Mouse (Mus musculus): ENCODE measurements around the gene Ugt1a7c. TPM values are rescaled to one million over a fixed set of nuclear protein-coding genes. Genes with fewer than 3 reads are reported as not detected.
"Not testable (repeated sequence)": the region's sequence is repeated elsewhere in the genome, so short reads cannot be mapped to it uniquely, and the experiment has no call there.

Gene Ugt1a7c
- polyA plus RNA-seq, 1 experiment from 2014 or later = 3.0 TPM

GRCm38 (mm10) chr1:88217576-88217975 is 122.7 kb downstream of the Ugt1a7c start:
- no peak overlapping the region for H3K9ac ChIP-seq (replicated peaks; ENCODE audit: low read depth, low read length)
- H3K27me3 ChIP-seq (ENCODE audit: control insufficient read depth, insufficient read depth, low read length) = no peaks in the 10 kb centered on the region
- H3K27ac ChIP-seq (ENCODE audit: low read length) = no peak overlapping the region
- no peak overlapping the region for H3K4me3 ChIP-seq (ENCODE audit: low read depth, low read length)
- 42% methylated on average over 3 of the region's 3 CpGs for WGBS
- no peaks in the 10 kb centered on the region for H3K4me1 ChIP-seq (ENCODE audit: control insufficient read depth, insufficient read depth, low read length)
- H3K36me3 ChIP-seq (ENCODE audit: control insufficient read depth, insufficient read depth, low read length) = no peaks in the 10 kb centered on the region
- H3K4me2 ChIP-seq (replicated peaks; ENCODE audit: low read depth, low read length) = no peak overlapping the region
- no peak for ATAC-seq (ENCODE audit: insufficient number of reproducible peaks, insufficient read depth, low FRiP score, low read depth)
- H3K9me3 ChIP-seq (ENCODE audit: control insufficient read depth, low read depth, low read length) = peaks cover 51% of the 10 kb centered on the region

- no peak for ATAC-seq (ENCODE audit: insufficient number of reproducible peaks, insufficient read depth, low FRiP score, low read depth)
- no peak overlapping the region for H3K4me2 ChIP-seq (replicated peaks; ENCODE audit: low read depth, low read length)
- WGBS = 75% methylated on average over 9 of the region's 9 CpGs
Observed at GRCm38 (mm10) chr1:88218051-88218450, 123.2 kb downstream of the Ugt1a7c start.

GRCm38 (mm10) chr1:88218591-88218990 is 123.7 kb downstream of the Ugt1a7c start:
- H3K9me3 ChIP-seq (ENCODE audit: control insufficient read depth, low read depth, low read length) = peaks cover 41% of the 10 kb centered on the region
- H3K9ac ChIP-seq (replicated peaks; ENCODE audit: low read depth, low read length) = no peak overlapping the region
- no peaks in the 10 kb centered on the region for H3K27me3 ChIP-seq (ENCODE audit: control insufficient read depth, insufficient read depth, low read length)
- H3K4me1 ChIP-seq (ENCODE audit: control insufficient read depth, insufficient read depth, low read length) = no peaks in the 10 kb centered on the region
- H3K36me3 ChIP-seq (ENCODE audit: control insufficient read depth, insufficient read depth, low read length) = no peaks in the 10 kb centered on the region
- 49% methylated on average over 4 of the region's 4 CpGs for WGBS
- no peak overlapping the region for H3K4me2 ChIP-seq (replicated peaks; ENCODE audit: low read depth, low read length)
- no peak overlapping the region for H3K4me3 ChIP-seq (ENCODE audit: low read depth, low read length)
- H3K27ac ChIP-seq (ENCODE audit: low read length) = no peak overlapping the region
- ATAC-seq (ENCODE audit: insufficient number of reproducible peaks, insufficient read depth, low FRiP score, low read depth) = no peak

More at GRCm38 (mm10) chr1:88218051-88218450, 123.2 kb downstream of the Ugt1a7c start:
- Histone ChIP-seq H3K27me3 (ENCODE audit: control insufficient read depth, insufficient read depth, low read length) (no peaks in the 10 kb centered on the region), H3K4me1 (ENCODE audit: control insufficient read depth, insufficient read depth, low read length) (no peaks in the 10 kb centered on the region), H3K27ac (ENCODE audit: low read length) (no peak overlapping the region), H3K9me3 (ENCODE audit: control insufficient read depth, low read depth, low read length) (peaks cover 46% of the 10 kb centered on the region), H3K36me3 (ENCODE audit: control insufficient read depth, insufficient read depth, low read length) (no peaks in the 10 kb centered on the region), H3K9ac (replicated peaks; ENCODE audit: low read depth, low read length) (no peak overlapping the region), H3K4me3 (ENCODE audit: low read depth, low read length) (no peak overlapping the region)

GRCm38 (mm10) chr1:88219054-88219453 is 124.2 kb downstream of the Ugt1a7c start:
- H3K27me3 ChIP-seq (ENCODE audit: control insufficient read depth, insufficient read depth, low read length) = no peaks in the 10 kb centered on the region
- WGBS = 21% methylated on average over 1 of the region's 1 CpGs
- H3K4me1 ChIP-seq (ENCODE audit: control insufficient read depth, insufficient read depth, low read length) = no peaks in the 10 kb centered on the region
- no peak overlapping the region for H3K9ac ChIP-seq (replicated peaks; ENCODE audit: low read depth, low read length)
- ATAC-seq (ENCODE audit: insufficient number of reproducible peaks, insufficient read depth, low FRiP score, low read depth) = no peak
- H3K36me3 ChIP-seq (ENCODE audit: control insufficient read depth, insufficient read depth, low read length) = no peaks in the 10 kb centered on the region
- no peak overlapping the region for H3K4me3 ChIP-seq (ENCODE audit: low read depth, low read length)
- no peak overlapping the region for H3K4me2 ChIP-seq (replicated peaks; ENCODE audit: low read depth, low read length)
- H3K9me3 ChIP-seq (ENCODE audit: control insufficient read depth, low read depth, low read length) = peaks cover 36% of the 10 kb centered on the region
- H3K27ac ChIP-seq (ENCODE audit: low read length) = no peak overlapping the region

- no peak for ATAC-seq (ENCODE audit: insufficient number of reproducible peaks, insufficient read depth, low FRiP score, low read depth)
- no peak overlapping the region for H3K9ac ChIP-seq (replicated peaks; ENCODE audit: low read depth, low read length)
- no peak overlapping the region for H3K4me2 ChIP-seq (replicated peaks; ENCODE audit: low read depth, low read length)
- no peaks in the 10 kb centered on the region for H3K4me1 ChIP-seq (ENCODE audit: control insufficient read depth, insufficient read depth, low read length)
- no peak overlapping the region for H3K4me3 ChIP-seq (ENCODE audit: low read depth, low read length)
- H3K36me3 ChIP-seq (ENCODE audit: control insufficient read depth, insufficient read depth, low read length) = no peaks in the 10 kb centered on the region
- peaks cover 26% of the 10 kb centered on the region for H3K9me3 ChIP-seq (ENCODE audit: control insufficient read depth, low read depth, low read length)
- no peaks in the 10 kb centered on the region for H3K27me3 ChIP-seq (ENCODE audit: control insufficient read depth, insufficient read depth, low read length)
- H3K27ac ChIP-seq (ENCODE audit: low read length) = no peak overlapping the region
Observed at GRCm38 (mm10) chr1:88220336-88220735, 125.5 kb downstream of the Ugt1a7c start.

GRCm38 (mm10) chr1:88222216-88222615 is 127.4 kb downstream of the Ugt1a7c start:
- 53% methylated on average over 2 of the region's 2 CpGs for WGBS

GRCm38 (mm10) chr1:88223011-88223515 is 128.2 kb downstream of the Ugt1a7c start:
- ATAC-seq (ENCODE audit: insufficient number of reproducible peaks, insufficient read depth, low FRiP score, low read depth); H3K4me2 ChIP-seq (replicated peaks; ENCODE audit: low read depth, low read length); H3K4me3 ChIP-seq (ENCODE audit: low read depth, low read length); H3K36me3 ChIP-seq (ENCODE audit: control insufficient read depth, insufficient read depth, low read length); H3K9ac ChIP-seq (replicated peaks; ENCODE audit: low read depth, low read length); H3K27ac ChIP-seq (ENCODE audit: low read length); H3K27me3 ChIP-seq (ENCODE audit: control insufficient read depth, insufficient read depth, low read length); H3K4me1 ChIP-seq (ENCODE audit: control insufficient read depth, insufficient read depth, low read length): not testable (repeated sequence)
- H3K9me3 ChIP-seq (ENCODE audit: control insufficient read depth, low read depth, low read length) = peaks cover 28% of the 10 kb centered on the region

More at GRCm38 (mm10) chr1:88222216-88222615, 127.4 kb downstream of the Ugt1a7c start:
- Histone ChIP-seq H3K36me3 (ENCODE audit: control insufficient read depth, insufficient read depth, low read length) (no peaks in the 10 kb centered on the region), H3K9me3 (ENCODE audit: control insufficient read depth, low read depth, low read length) (peaks cover 25% of the 10 kb centered on the region), H3K4me3 (ENCODE audit: low read depth, low read length) (no peak overlapping the region), H3K9ac (replicated peaks; ENCODE audit: low read depth, low read length) (no peak overlapping the region), H3K4me1 (ENCODE audit: control insufficient read depth, insufficient read depth, low read length) (no peaks in the 10 kb centered on the region), H3K27me3 (ENCODE audit: control insufficient read depth, insufficient read depth, low read length) (no peaks in the 10 kb centered on the region), H3K27ac (ENCODE audit: low read length) (no peak overlapping the region), H3K4me2 (replicated peaks; ENCODE audit: low read depth, low read length) (no peak overlapping the region)
- no peak for ATAC-seq (ENCODE audit: insufficient number of reproducible peaks, insufficient read depth, low FRiP score, low read depth)

- Histone ChIP-seq H3K4me1 (ENCODE audit: control insufficient read depth, insufficient read depth, low read length) (no peaks in the 10 kb centered on the region), H3K27me3 (ENCODE audit: control insufficient read depth, insufficient read depth, low read length) (no peaks in the 10 kb centered on the region), H3K36me3 (ENCODE audit: control insufficient read depth, insufficient read depth, low read length) (no peaks in the 10 kb centered on the region), H3K4me2 (replicated peaks; ENCODE audit: low read depth, low read length) (no peak overlapping the region), H3K4me3 (ENCODE audit: low read depth, low read length) (no peak overlapping the region), H3K9ac (replicated peaks; ENCODE audit: low read depth, low read length) (no peak overlapping the region), H3K27ac (ENCODE audit: low read length) (no peak overlapping the region), H3K9me3 (ENCODE audit: control insufficient read depth, low read depth, low read length) (peaks cover 33% of the 10 kb centered on the region)
- ATAC-seq (ENCODE audit: insufficient number of reproducible peaks, insufficient read depth, low FRiP score, low read depth) = no peak
- WGBS = 46% methylated on average over 1 of the region's 1 CpGs
Observed at GRCm38 (mm10) chr1:88223591-88223990, 128.7 kb downstream of the Ugt1a7c start.

- no peak for ATAC-seq (ENCODE audit: insufficient number of reproducible peaks, insufficient read depth, low FRiP score, low read depth)
- WGBS = 69% methylated on average over 2 of the region's 2 CpGs
Observed at GRCm38 (mm10) chr1:88224029-88224776, 129.3 kb downstream of the Ugt1a7c start.

More at GRCm38 (mm10) chr1:88224029-88224776, 129.3 kb downstream of the Ugt1a7c start:
- H3K36me3 ChIP-seq (ENCODE audit: control insufficient read depth, insufficient read depth, low read length) = no peaks in the 10 kb centered on the region
- H3K27me3 ChIP-seq (ENCODE audit: control insufficient read depth, insufficient read depth, low read length) = no peaks in the 10 kb centered on the region
- H3K9ac ChIP-seq (replicated peaks; ENCODE audit: low read depth, low read length) = no peak overlapping the region
- no peak overlapping the region for H3K4me2 ChIP-seq (replicated peaks; ENCODE audit: low read depth, low read length)
- no peak overlapping the region for H3K4me3 ChIP-seq (ENCODE audit: low read depth, low read length)
- no peak overlapping the region for H3K27ac ChIP-seq (ENCODE audit: low read length)
- peaks cover 39% of the 10 kb centered on the region for H3K9me3 ChIP-seq (ENCODE audit: control insufficient read depth, low read depth, low read length)
- no peaks in the 10 kb centered on the region for H3K4me1 ChIP-seq (ENCODE audit: control insufficient read depth, insufficient read depth, low read length)

Data from stomach, embryonic 14.5 days (tissue).